Mouse (Mus musculus) megakaryocyte, embryonic 14.5 days (primary cell): ENCODE data around the gene Plk4.
"Not testable (repeated sequence)": the region's sequence is repeated elsewhere in the genome, so short reads cannot be mapped to it uniquely, and the experiment has no call there.

Experiments used
- FLI1 ChIP-seq: IDR thresholded peaks from 2 replicates; pipeline ENCODE4 v1.6.1; 2012; ENCODE audit warnings: low read length, inconsistent platforms, mixed read lengths
- GATA1 ChIP-seq: IDR thresholded peaks from 3 replicates; pipeline ENCODE4 v1.6.1; 2012; ENCODE audit warnings: mixed read lengths, low read length, inconsistent platforms, borderline replicate concordance

- TF ChIP-seq GATA1, FLI1: not testable (repeated sequence)
These were observed 48.1 kb downstream of the Plk4 start for GRCm38 (mm10) chr3:40847936-40848335.
